Mouse (Mus musculus): ENCODE measurements at regions not wholly inside any gene's neighbourhood (a gene's known extent, or its start where the extent isn't known, plus 50 kb on each side); places are given as distances from the start of the nearest gene placed in this dataset.

- 40% methylated on average over 2 of the region's 2 CpGs for WGBS
- Histone ChIP-seq H3K36me3 (ENCODE audit: insufficient read depth, low read length) (no peaks in the 10 kb centered on the region), H3K9me3 (ENCODE audit: low read length) (no peaks in the 10 kb centered on the region), H3K4me1 (ENCODE audit: insufficient read depth, low read length) (no peaks in the 10 kb centered on the region), H3K27me3 (ENCODE audit: insufficient read depth, low read length) (no peaks in the 10 kb centered on the region), H3K9ac (replicated peaks; ENCODE audit: low read length) (no peak overlapping the region), H3K4me2 (replicated peaks; ENCODE audit: low read depth, low read length) (no peak overlapping the region), H3K27ac (ENCODE audit: low read length) (no peak overlapping the region), H3K4me3 (ENCODE audit: low read length) (no peak overlapping the region)
- ATAC-seq (ENCODE audit: low FRiP score, low TSS enrichment): 0 out of 2 replicates have a peak, but pooled peaks have one; percentile 51
Observed at GRCm38 (mm10) chr6:147752301-147752700, 276.7 kb downstream of the Ccdc91 start.

- 40% methylated on average over 2 of the region's 2 CpGs for WGBS
- Histone ChIP-seq H3K9ac (replicated peaks; ENCODE audit: low read length) (no peak overlapping the region), H3K27ac (ENCODE audit: low read length) (no peak overlapping the region), H3K36me3 (ENCODE audit: insufficient read depth, low read length) (no peaks in the 10 kb centered on the region), H3K4me3 (ENCODE audit: low read length) (no peak overlapping the region), H3K4me2 (replicated peaks; ENCODE audit: low read depth, low read length) (no peak overlapping the region), H3K9me3 (ENCODE audit: low read length) (no peaks in the 10 kb centered on the region), H3K4me1 (ENCODE audit: insufficient read depth, low read length) (no peaks in the 10 kb centered on the region), H3K27me3 (ENCODE audit: insufficient read depth, low read length) (no peaks in the 10 kb centered on the region)
- peak; percentile 70; the same call in 1 of the 2 replicates for ATAC-seq (ENCODE audit: low FRiP score, low TSS enrichment)
Observed at GRCm38 (mm10) chr6:147753828-147754227, 278.2 kb downstream of the Ccdc91 start.

GRCm38 (mm10) chr6:147755750-147756523 lies 280.3 kb downstream of the Ccdc91 start:
- 72% methylated on average over 7 of the region's 7 CpGs for WGBS
- Histone ChIP-seq H3K4me2 (replicated peaks; ENCODE audit: low read depth, low read length) (no peak overlapping the region), H3K9ac (replicated peaks; ENCODE audit: low read length) (no peak overlapping the region), H3K27ac (ENCODE audit: low read length) (no peak overlapping the region), H3K4me3 (ENCODE audit: low read length) (no peak overlapping the region), H3K9me3 (ENCODE audit: low read length) (no peaks in the 10 kb centered on the region), H3K4me1 (ENCODE audit: insufficient read depth, low read length) (0 out of 2 replicates have a peak, but pooled peaks cover 2% of the 10 kb centered on the region), H3K27me3 (ENCODE audit: insufficient read depth, low read length) (no peaks in the 10 kb centered on the region), H3K36me3 (ENCODE audit: insufficient read depth, low read length) (no peaks in the 10 kb centered on the region)
- ATAC-seq (ENCODE audit: low FRiP score, low TSS enrichment): no peak

- no peaks in the 10 kb centered on the region for H3K9me3 ChIP-seq (ENCODE audit: low read length)
- 0 out of 2 replicates have a peak, but pooled peaks cover 2% of the 10 kb centered on the region for H3K4me1 ChIP-seq (ENCODE audit: insufficient read depth, low read length)
- no peak overlapping the region for H3K27ac ChIP-seq (ENCODE audit: low read length)
- H3K27me3 ChIP-seq (ENCODE audit: insufficient read depth, low read length): no peaks in the 10 kb centered on the region
- no peaks in the 10 kb centered on the region for H3K36me3 ChIP-seq (ENCODE audit: insufficient read depth, low read length)
- ATAC-seq (ENCODE audit: low FRiP score, low TSS enrichment): no peak
- 77% methylated on average over 7 of the region's 7 CpGs for WGBS
- no peak overlapping the region for H3K4me2 ChIP-seq (replicated peaks; ENCODE audit: low read depth, low read length)
- no peak overlapping the region for H3K9ac ChIP-seq (replicated peaks; ENCODE audit: low read length)
- no peak overlapping the region for H3K4me3 ChIP-seq (ENCODE audit: low read length)
Observed at GRCm38 (mm10) chr6:147759485-147759884, 283.9 kb downstream of the Ccdc91 start.

GRCm38 (mm10) chr6:147760113-147760512 lies 284.5 kb downstream of the Ccdc91 start:
- Histone ChIP-seq H3K4me2 (replicated peaks; ENCODE audit: low read depth, low read length) (no peak overlapping the region), H3K9ac (replicated peaks; ENCODE audit: low read length) (no peak overlapping the region), H3K4me3 (ENCODE audit: low read length) (no peak overlapping the region), H3K27me3 (ENCODE audit: insufficient read depth, low read length) (no peaks in the 10 kb centered on the region), H3K9me3 (ENCODE audit: low read length) (no peaks in the 10 kb centered on the region), H3K36me3 (ENCODE audit: insufficient read depth, low read length) (no peaks in the 10 kb centered on the region), H3K4me1 (ENCODE audit: insufficient read depth, low read length) (0 out of 2 replicates have a peak, but pooled peaks cover 2% of the 10 kb centered on the region), H3K27ac (ENCODE audit: low read length) (no peak overlapping the region)
- ATAC-seq (ENCODE audit: low FRiP score, low TSS enrichment): no peak
- 77% methylated on average over 2 of the region's 2 CpGs for WGBS

- no peak overlapping the region for H3K4me2 ChIP-seq (replicated peaks; ENCODE audit: low read depth, low read length)
- no peaks in the 10 kb centered on the region for H3K27me3 ChIP-seq (ENCODE audit: insufficient read depth, low read length)
- 84% methylated on average over 1 of the region's 1 CpGs for WGBS
- 0 out of 2 replicates have a peak, but pooled peaks cover under 1% of the 10 kb centered on the region for H3K4me1 ChIP-seq (ENCODE audit: insufficient read depth, low read length)
- H3K4me3 ChIP-seq (ENCODE audit: low read length): no peak overlapping the region
- no peak overlapping the region for H3K27ac ChIP-seq (ENCODE audit: low read length)
- no peaks in the 10 kb centered on the region for H3K36me3 ChIP-seq (ENCODE audit: insufficient read depth, low read length)
- H3K9ac ChIP-seq (replicated peaks; ENCODE audit: low read length): no peak overlapping the region
- no peak for ATAC-seq (ENCODE audit: low FRiP score, low TSS enrichment)
- H3K9me3 ChIP-seq (ENCODE audit: low read length): no peaks in the 10 kb centered on the region
Observed at GRCm38 (mm10) chr6:147765241-147765640, 281.8 kb upstream of the Far2 start.

GRCm38 (mm10) chr6:147769180-147769579 lies 277.9 kb upstream of the Far2 start:
- no peak overlapping the region for H3K9ac ChIP-seq (replicated peaks; ENCODE audit: low read length)
- no peak overlapping the region for H3K4me2 ChIP-seq (replicated peaks; ENCODE audit: low read depth, low read length)
- no peaks in the 10 kb centered on the region for H3K36me3 ChIP-seq (ENCODE audit: insufficient read depth, low read length)
- H3K27me3 ChIP-seq (ENCODE audit: insufficient read depth, low read length): no peaks in the 10 kb centered on the region
- H3K27ac ChIP-seq (ENCODE audit: low read length): no peak overlapping the region
- H3K4me3 ChIP-seq (ENCODE audit: low read length): no peak overlapping the region
- H3K9me3 ChIP-seq (ENCODE audit: low read length): no peaks in the 10 kb centered on the region
- 90% methylated on average over 5 of the region's 5 CpGs for WGBS
- ATAC-seq (ENCODE audit: low FRiP score, low TSS enrichment): no peak
- H3K4me1 ChIP-seq (ENCODE audit: insufficient read depth, low read length): no peaks in the 10 kb centered on the region

GRCm38 (mm10) chr6:147770034-147770433 lies 277.0 kb upstream of the Far2 start:
- Histone ChIP-seq H3K36me3 (ENCODE audit: insufficient read depth, low read length) (no peaks in the 10 kb centered on the region), H3K27me3 (ENCODE audit: insufficient read depth, low read length) (no peaks in the 10 kb centered on the region), H3K4me2 (replicated peaks; ENCODE audit: low read depth, low read length) (no peak overlapping the region), H3K9me3 (ENCODE audit: low read length) (no peaks in the 10 kb centered on the region), H3K4me1 (ENCODE audit: insufficient read depth, low read length) (no peaks in the 10 kb centered on the region), H3K9ac (replicated peaks; ENCODE audit: low read length) (no peak overlapping the region), H3K27ac (ENCODE audit: low read length) (no peak overlapping the region), H3K4me3 (ENCODE audit: low read length) (no peak overlapping the region)
- ATAC-seq (ENCODE audit: low FRiP score, low TSS enrichment): no peak

GRCm38 (mm10) chr6:147771411-147771810 lies 275.6 kb upstream of the Far2 start:
- H3K27ac ChIP-seq (ENCODE audit: low read length): no peak overlapping the region
- ATAC-seq (ENCODE audit: low FRiP score, low TSS enrichment): peak; percentile 51; the same call in 1 of the 2 replicates
- H3K9me3 ChIP-seq (ENCODE audit: low read length): no peaks in the 10 kb centered on the region
- no peak overlapping the region for H3K4me2 ChIP-seq (replicated peaks; ENCODE audit: low read depth, low read length)
- H3K4me3 ChIP-seq (ENCODE audit: low read length): no peak overlapping the region
- no peak overlapping the region for H3K9ac ChIP-seq (replicated peaks; ENCODE audit: low read length)
- no peaks in the 10 kb centered on the region for H3K4me1 ChIP-seq (ENCODE audit: insufficient read depth, low read length)
- 13% methylated on average over 4 of the region's 4 CpGs for WGBS
- no peaks in the 10 kb centered on the region for H3K36me3 ChIP-seq (ENCODE audit: insufficient read depth, low read length)
- no peaks in the 10 kb centered on the region for H3K27me3 ChIP-seq (ENCODE audit: insufficient read depth, low read length)

- no peak for ATAC-seq (ENCODE audit: low FRiP score, low TSS enrichment)
- Histone ChIP-seq H3K4me3 (ENCODE audit: low read length) (no peak overlapping the region), H3K4me1 (ENCODE audit: insufficient read depth, low read length) (no peaks in the 10 kb centered on the region), H3K4me2 (replicated peaks; ENCODE audit: low read depth, low read length) (no peak overlapping the region), H3K9ac (replicated peaks; ENCODE audit: low read length) (no peak overlapping the region), H3K9me3 (ENCODE audit: low read length) (no peaks in the 10 kb centered on the region), H3K27me3 (ENCODE audit: insufficient read depth, low read length) (no peaks in the 10 kb centered on the region), H3K27ac (ENCODE audit: low read length) (no peak overlapping the region), H3K36me3 (ENCODE audit: insufficient read depth, low read length) (no peaks in the 10 kb centered on the region)
- WGBS: 83% methylated on average over 10 of the region's 10 CpGs
Observed at GRCm38 (mm10) chr6:147773904-147774303, 273.2 kb upstream of the Far2 start.

Measured in kidney, embryonic 16.5 days (tissue).